Mouse (Mus musculus) layer of hippocampus, postnatal 10 days (tissue): ENCODE measurements at regions not wholly inside any gene's neighbourhood (a gene's known extent, or its start where the extent isn't known, plus 50 kb on each side); places are given as distances from the start of the nearest gene placed in this dataset.

Source experiments
- DNase-seq, 2 experiments: peaks; one replicate each; pipeline ENCODE4 v3.0.0; 2021; ENCODE audit warnings: low spot score in 2 of 2

GRCm38 (mm10) chr3:128429706-128430105 is 533.6 kb upstream of the Fam241a start:
- no peak for DNase-seq

GRCm38 (mm10) chr3:128415568-128415967 is 519.4 kb upstream of the Fam241a start:
- DNase-seq, result no peak

- DNase-seq, result no peak
These were observed 517.4 kb upstream of the Fam241a start for GRCm38 (mm10) chr3:128413481-128413880.

GRCm38 (mm10) chr3:128412157-128412556 is 516.0 kb upstream of the Fam241a start:
- no peak for DNase-seq

GRCm38 (mm10) chr3:128394805-128395204 is 498.7 kb upstream of the Fam241a start:
- no peak for DNase-seq

GRCm38 (mm10) chr3:128380579-128380978 is 484.5 kb upstream of the Fam241a start:
- no peak for DNase-seq

GRCm38 (mm10) chr3:128369521-128370127 is 473.5 kb upstream of the Fam241a start:
- DNase-seq, result no peak

- no peak for DNase-seq
These were observed 466.2 kb upstream of the Fam241a start for GRCm38 (mm10) chr3:128362310-128362709.

- DNase-seq, result peak; percentile 40 to 58
These were observed 453.0 kb upstream of the Fam241a start for GRCm38 (mm10) chr3:128349123-128349522.

GRCm38 (mm10) chr3:128347782-128348574 is 451.9 kb upstream of the Fam241a start:
- no peak for DNase-seq

- no peak for DNase-seq
These were observed 441.4 kb upstream of the Fam241a start for GRCm38 (mm10) chr3:128337508-128337907.

GRCm38 (mm10) chr3:128337031-128337430 is 440.9 kb upstream of the Fam241a start:
- DNase-seq, result peak; percentile 70 to 81

- DNase-seq, result no peak
These were observed 431.6 kb upstream of the Fam241a start for GRCm38 (mm10) chr3:128327677-128328076.

GRCm38 (mm10) chr3:128301312-128301711 is 405.2 kb upstream of the Fam241a start:
- no peak for DNase-seq

- no peak for DNase-seq
These were observed 402.0 kb upstream of the Fam241a start for GRCm38 (mm10) chr3:128298110-128298509.

- DNase-seq, result no peak
These were observed 391.7 kb upstream of the Fam241a start for GRCm38 (mm10) chr3:128287846-128288245.

- no peak for DNase-seq
These were observed 389.1 kb upstream of the Fam241a start for GRCm38 (mm10) chr3:128285214-128285613.

- no peak for DNase-seq
These were observed 384.5 kb upstream of the Fam241a start for GRCm38 (mm10) chr3:128280626-128281025.

GRCm38 (mm10) chr3:128270576-128270975 is 374.5 kb upstream of the Fam241a start:
- DNase-seq, result peak in 1 of 2 experiments; percentile 3

- no peak for DNase-seq
These were observed 365.1 kb upstream of the Fam241a start for GRCm38 (mm10) chr3:128261208-128261607.

GRCm38 (mm10) chr3:128247816-128248215 is 351.7 kb upstream of the Fam241a start:
- no peak for DNase-seq

- no peak for DNase-seq
These were observed 343.8 kb upstream of the Fam241a start for GRCm38 (mm10) chr3:128239813-128240421.
